Mouse (Mus musculus): ENCODE measurements around the gene Rab10.

The Rab10 gene

GRCm38 (mm10) chr12:3236831-3237681 is 72.7 kb downstream of the Rab10 start:
- no peak for DNase-seq (ENCODE audit: low read depth)

- no peak for DNase-seq (ENCODE audit: low read depth)
Observed at GRCm38 (mm10) chr12:3236163-3236641, 73.6 kb downstream of the Rab10 start.

- peak; percentile 83 for DNase-seq (ENCODE audit: low read depth)
Observed at GRCm38 (mm10) chr12:3235646-3236161, 74.1 kb downstream of the Rab10 start.

GRCm38 (mm10) chr12:3235124-3235631 is 74.6 kb downstream of the Rab10 start:
- peak; percentile 95 for DNase-seq (ENCODE audit: low read depth)

- no peak for DNase-seq (ENCODE audit: low read depth)
Observed at GRCm38 (mm10) chr12:3234061-3234460, 75.7 kb downstream of the Rab10 start.

- DNase-seq (ENCODE audit: low read depth): no peak
Observed at GRCm38 (mm10) chr12:3223352-3223751, 86.4 kb downstream of the Rab10 start.

GRCm38 (mm10) chr12:3210181-3210580 is 99.6 kb downstream of the Rab10 start:
- DNase-seq (ENCODE audit: low read depth): no peak

GRCm38 (mm10) chr12:3209163-3209562 is 100.6 kb downstream of the Rab10 start:
- no peak for DNase-seq (ENCODE audit: low read depth)
